Mouse (Mus musculus): ENCODE data around the gene Herc6.
A peak's percentile ranks its signal among the peaks of the same experiment; 100 is the strongest.
"Not testable (repeated sequence)": the region's sequence is repeated elsewhere in the genome, so short reads cannot be mapped to it uniquely, and the experiment has no call there.

Gene Herc6

DNA sequence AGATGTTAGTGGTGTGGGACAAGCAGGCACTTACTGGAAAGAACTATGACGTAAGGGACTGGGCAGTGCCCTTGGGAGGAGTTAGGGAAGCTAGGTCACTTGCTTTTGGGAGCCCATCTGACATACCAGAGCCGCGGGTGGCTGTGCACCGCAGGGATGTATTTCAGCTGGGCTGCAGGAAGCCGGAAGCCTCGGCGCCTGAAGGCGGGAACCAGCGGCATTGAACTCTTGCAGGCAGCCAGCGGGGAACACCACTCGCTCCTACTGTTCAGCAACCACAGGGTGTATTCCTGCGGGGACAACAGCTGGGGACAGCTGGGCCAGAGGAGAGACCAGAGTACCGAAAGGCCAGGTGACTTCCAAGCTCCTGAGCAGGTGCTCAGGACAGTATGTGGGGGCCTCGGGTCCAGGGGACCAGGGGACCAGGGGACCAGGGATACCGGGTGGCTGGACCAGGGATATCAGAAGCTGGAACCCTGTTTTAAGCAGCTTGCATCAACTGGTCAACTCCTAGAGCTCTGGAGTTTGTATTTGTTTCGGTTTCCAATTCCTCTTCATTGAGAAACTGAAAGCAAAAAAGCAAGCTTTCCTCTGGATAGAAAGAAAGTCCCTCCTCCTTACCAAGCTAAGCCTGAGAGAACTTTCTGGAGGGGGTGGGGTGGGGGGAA, at the start of gene Herc6:
Herc6 (plus strand) TSS at position 120 of the 668 bp plus-strand sequence.
- peak; percentile 65 for DNase-seq (ENCODE audit: low spot score)

DNA sequence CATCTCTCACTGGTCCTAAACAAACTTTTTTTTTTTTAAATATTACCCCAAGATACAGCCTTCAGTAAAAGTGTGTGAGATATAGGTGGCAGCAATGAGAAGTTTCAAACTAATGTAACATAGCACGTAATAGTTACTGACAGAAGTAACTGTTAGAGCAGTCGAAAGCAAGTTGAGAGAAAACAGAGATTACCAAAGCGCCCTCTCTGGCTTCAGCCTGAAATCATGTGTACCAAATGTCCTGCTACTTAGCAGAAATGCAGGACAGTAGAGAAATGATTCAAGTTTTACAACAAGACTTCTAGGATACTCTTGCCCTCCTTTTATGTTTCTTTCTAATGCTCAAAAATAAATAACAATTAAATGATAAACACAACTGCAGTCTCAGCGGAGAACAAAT, 49.8 kb upstream of the Herc6 start:
- DNase-seq (ENCODE audit: low spot score): no peak

DNA sequence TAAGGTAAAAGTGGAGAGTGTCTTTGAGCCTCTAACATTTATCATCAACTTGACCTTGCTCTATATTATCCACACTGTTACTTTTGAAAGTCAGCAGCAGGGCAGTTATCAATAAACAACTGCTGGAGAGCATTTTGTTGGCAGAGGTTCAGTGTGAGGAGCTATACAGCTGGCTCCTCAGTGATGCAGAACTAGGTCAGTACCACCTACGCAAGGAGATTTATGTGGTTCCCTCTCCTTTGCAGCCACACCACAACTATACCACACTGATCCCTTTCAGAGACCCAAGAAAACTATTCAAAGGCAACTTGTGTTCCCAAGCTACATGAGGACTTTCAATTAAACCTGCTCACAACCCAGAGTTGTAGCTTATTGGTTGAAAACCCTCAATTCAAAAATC, 49.4 kb upstream of the Herc6 start:
- peak; percentile 3 for DNase-seq (ENCODE audit: low spot score)

DNA sequence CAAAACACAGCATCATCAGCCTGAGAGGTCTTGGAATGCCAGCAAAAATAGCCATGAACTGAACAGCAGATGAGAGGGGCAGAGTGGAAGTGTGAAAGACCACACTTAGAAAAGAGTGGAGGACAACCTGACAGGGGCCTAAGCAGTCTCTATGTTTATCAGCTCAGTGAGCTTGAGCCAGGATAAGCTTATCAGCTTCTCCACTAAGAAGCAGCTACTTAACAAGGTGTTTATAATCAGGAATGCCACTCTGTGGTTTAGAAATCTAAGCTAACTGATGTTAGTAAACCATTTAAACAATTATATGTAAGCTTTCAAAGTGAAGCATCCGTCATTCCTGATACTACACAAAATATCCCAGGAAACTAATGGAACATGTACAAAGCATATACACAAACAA, 48.8 kb upstream of the Herc6 start:
- DNase-seq (ENCODE audit: low spot score): no peak

DNA sequence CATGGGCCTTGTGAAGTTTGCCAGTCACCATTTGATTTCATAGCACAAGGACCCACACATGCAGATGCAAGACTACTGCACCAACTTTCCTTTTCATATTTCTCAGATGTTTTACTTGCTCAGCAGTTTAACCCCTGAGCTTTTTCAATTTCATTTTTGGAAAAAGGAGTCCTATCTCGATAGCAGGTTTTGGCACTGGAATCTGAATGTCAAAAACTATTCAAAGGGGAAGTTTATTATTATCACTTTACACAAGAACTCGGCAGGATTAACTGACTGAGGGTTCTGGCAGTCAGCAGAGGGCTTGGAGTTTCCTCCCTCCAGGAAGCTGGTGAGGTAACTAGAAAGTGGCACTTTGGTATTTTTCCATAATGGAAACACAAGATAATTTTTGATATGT, 47.4 kb upstream of the Herc6 start:
- no peak for DNase-seq (ENCODE audit: low spot score)

DNA sequence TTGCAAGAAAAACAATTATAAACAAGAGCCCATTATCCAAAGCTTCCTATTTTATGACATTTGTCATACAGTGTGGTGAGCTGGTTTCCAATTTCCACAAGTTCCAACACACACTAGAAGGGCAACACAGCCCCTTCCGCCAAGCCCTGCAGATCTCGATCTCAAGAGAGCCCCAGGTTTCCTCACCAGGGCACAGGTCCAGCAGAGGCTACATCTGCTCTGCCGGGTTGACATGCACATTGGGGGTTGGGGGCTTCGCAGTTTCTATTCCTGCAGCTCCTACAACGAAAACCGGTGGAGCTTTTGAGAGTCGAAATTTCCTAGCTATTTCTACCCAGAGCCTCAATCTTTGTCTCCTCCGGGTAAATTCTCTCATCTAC, 46.6 kb upstream of the Herc6 start:
- DNase-seq (ENCODE audit: low spot score): no peak

DNA sequence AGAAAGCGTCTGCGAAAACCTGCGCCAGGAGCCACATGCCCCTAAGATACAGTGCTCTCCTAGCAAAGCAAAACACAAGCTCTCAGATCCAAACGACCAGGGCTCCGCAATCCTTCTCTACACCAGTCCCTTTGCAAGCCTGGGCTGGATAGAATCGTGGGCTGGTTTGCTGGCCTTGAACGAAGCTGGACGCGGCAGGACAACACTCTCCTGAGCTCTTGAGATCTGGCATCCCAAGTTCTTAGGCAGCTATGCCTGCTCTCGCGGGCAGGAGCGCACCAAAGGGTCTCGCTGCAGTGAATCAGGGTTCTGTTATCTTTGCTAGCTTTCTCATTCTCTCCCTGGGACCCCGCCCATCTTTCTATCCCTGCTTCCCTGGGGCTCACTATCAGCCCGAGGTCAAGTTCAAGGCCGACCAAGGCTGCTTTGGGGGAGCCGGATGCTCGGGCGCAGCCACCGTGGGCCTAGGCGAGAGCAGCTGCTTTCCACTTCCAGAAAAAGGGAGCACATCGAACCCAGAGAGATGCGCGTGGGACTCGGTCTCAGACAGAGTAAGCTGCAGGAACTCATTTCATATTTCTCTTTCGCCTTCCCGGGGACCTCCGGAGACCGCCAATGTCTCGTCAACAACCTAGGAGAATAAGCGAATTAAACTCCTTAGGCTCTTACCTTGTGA, 46.1 kb upstream of the Herc6 start:
- peak; percentile 35 for DNase-seq (ENCODE audit: low spot score)

DNA sequence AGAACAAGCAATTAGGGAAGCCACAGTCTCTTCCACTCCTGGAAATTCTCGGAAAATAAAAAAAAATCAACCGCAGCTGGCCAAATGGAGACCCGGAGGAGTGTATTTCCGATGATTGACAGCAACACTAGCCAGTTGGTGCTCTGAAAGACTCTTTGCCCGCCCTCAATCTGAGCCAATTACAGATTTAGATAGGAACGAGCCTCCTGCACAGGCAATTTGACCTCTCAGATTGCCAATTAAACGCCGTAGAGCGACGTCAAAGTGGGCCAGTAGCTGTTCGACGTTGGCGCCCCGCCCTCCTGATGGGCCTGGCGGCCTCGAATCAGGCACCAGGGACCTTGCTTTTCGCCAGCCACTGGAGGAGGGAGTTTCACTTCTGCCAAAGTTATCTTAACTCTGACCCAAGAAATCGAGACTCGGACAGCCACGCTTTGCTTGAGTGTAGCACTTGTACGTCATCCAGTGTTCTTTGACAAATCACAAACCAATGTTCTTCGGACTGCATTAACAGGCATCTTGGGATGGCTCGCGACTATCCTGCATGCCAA, 45.3 kb upstream of the Herc6 start, which contains the start of gene Ppm1k:
Ppm1k (minus strand) TSS at position 83 of the 551 bp plus-strand sequence.
- peak; percentile 98 for DNase-seq (ENCODE audit: low spot score)

DNA sequence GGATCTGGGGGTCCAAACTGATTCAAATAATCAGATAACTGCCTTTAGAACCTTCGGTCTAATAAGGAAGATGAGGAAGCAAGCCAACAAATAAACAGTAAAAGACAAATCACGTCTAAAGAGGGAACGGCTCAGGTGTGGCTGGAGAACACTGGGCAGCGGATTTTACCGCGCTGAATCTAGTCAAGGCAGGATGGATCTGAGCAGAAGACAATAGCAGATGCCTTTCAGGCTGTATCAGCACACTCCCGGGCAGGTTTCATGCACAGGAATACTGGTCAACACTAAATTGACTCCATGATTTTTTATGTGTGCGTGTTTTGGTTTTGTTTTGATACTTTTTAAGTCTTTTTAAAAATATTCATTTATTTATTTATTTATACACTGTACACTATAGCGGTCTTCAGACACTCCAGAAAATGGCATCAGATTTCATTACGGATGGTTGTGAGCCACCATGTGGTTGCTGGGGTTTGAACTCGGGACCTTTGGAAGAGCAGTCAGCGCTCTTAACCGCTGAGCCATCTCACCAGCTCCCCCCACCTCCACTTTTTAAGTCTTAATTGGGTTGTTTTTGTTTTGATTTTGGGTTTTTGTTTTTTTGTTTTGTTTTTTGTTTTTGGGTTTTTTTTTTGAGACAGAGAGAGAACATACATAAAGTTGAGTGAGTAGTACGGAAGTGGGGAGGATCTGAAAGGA, 44.7 kb upstream of the Herc6 start:
- peak; percentile 30 for DNase-seq (ENCODE audit: low spot score)

DNA sequence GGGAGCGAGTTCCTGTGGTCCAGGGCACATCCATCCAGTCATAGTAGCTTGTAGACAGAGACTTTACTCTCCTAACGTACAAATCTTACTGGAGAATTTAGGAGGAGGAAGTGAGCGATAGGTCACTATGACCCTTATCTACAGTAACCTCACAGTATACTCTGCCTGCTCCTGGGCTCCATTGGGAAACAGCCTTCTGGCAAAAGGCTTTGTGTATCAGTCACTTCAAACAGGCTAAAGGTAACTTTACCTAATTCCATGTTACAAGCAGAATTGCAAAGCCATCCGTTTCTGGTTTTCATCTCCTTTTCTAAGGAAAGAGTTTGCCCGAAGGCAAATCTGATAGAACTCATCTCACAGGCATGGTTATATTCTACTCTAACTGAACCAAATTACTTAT, 42.9 kb upstream of the Herc6 start:
- DNase-seq (ENCODE audit: low spot score): no peak

DNA sequence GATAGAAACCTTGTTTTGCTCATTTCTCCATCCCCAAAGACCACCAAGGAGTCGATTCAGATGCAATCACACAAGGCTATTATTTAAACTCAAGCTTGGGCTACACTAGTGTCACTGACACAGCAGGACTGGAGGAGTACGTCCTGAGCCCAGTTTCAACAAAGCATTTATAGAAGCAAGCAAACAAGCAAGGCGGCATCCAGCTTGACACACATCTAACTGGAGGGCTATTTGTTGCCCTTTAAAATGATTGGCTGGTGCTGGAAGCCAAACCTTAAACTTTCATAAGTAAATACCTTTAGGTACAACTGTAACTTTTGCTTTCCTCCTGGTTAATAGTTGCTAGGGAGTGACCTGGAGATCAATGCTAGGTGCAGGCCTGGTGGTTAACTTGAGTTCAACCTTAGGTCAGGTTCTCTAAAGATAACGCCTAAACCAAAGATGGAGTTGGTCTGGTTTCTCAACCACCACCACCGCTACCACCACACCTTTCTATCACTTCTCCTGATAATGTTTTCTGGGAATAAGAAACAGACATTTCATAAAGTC, 39.8 kb upstream of the Herc6 start:
- no peak for DNase-seq (ENCODE audit: low spot score)

DNA sequence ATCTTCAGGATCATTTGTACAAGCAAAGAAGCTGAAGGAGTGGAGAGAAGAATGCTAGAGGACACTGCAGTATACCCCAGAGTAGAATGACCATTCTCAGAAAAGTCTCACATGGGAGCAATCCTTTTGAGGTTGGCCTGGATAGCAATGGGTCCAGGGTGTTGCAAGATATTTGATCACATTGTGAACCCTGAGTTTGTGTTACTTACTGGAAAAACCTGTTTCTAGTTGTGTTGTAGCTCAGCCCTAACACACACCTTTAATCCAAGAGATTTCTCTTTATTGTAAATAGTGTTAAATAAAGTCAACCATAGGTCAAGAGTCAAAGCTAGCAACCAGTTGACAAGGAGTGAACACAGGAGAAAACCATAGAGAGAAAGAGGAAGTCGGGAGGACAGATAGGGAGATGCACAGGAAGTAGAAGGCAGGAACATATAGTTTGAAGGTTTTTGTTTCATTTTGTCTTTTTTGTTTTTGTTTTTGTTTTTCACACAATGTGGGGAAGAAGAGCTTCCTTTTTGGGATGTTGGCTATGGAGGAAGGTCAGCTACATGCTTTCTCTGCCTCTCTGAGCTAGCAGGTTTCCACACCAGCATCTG, 39.0 kb upstream of the Herc6 start:
- no peak for DNase-seq (ENCODE audit: low spot score)

DNA sequence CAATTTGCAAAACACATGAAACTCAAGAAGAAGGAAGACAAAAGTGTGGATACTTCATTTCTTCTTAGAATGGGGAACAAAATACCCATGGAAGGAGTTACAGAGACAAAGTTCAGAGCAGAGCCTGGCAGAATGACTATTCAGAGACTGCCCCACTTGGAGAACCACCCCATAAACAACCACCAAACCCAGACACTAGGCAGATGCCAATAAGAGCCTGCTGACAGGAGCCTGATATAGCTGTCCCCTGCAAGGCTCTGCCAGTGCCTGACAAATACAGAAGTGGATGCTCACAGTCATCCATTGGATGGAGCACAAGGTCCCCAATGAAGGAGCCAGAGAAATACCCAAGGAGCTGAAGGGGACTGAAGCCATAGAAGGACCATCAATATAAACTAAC, 37.2 kb upstream of the Herc6 start:
- not testable (repeated sequence) for DNase-seq (ENCODE audit: low spot score)

DNA sequence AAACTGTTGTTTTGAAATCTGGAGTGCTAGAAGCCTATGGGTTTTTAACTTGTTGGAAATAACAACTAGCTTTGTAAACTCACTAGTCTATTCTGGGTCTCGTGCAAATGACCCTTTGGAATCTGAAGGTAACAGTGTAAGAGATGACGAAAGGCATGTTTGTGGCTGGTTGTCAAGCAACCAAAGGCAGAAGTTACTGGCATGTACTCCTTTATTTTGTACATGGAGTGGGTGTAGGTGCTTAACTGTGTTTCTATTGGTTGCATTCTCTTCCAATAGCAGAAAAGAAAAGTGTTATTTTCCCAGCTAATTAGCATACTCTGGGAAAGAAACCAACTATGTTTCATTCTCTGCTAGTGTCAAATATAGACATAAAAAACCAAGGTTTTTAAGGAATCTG, 35.9 kb upstream of the Herc6 start:
- no peak for DNase-seq (ENCODE audit: low spot score)

DNA sequence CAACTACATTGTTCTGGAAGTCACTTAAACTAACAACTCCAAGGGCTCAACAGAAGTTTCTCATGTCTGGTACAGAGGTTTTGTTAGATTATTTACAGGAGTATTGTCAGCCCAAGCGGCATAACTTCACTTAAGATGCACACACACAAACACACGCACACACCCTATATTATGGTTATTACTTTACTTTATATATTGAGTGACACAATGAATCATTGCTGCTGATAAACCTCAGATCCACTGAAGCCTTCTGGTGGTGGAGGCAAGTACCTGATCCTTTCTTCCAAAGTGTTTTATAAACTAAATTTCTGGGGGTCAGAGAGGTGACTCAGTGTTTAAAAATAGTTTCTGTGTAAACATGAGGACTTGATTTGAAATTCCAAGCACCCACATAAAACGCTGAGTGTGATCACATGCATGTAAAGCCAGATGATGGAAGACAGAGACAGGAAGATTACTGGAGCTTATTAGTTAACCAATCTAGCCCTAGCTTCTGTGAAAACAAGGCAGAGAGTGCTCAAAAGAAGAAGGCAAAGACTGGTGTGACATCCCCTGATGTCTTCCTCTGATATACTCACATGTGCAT, 29.5 kb upstream of the Herc6 start:
- no peak for DNase-seq (ENCODE audit: low spot score)

DNA sequence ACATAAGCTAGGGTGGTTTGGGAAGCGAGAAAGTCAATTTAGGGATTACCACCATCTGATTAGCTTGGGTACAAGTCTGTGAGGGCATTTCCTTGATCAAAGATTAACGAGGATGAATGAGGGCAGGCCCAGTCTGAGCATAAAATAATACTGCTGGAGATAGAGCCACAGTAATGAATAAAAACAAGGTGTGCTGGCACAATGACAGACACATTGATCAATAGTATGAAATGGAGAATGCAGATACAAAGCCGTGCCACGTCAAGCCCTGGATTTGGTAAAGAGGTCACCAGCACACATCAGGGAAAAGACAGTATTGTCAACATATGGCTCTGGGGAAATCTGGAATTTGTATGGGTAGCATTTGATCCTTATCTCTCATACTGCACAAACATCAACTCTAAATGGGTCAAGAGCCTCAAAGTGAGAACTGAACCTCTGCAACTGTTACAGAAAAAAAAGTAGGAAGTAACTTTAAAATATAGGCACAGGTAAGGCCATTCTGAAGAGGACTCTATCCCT, 22.9 kb upstream of the Herc6 start:
- no peak for DNase-seq (ENCODE audit: low spot score)

DNA sequence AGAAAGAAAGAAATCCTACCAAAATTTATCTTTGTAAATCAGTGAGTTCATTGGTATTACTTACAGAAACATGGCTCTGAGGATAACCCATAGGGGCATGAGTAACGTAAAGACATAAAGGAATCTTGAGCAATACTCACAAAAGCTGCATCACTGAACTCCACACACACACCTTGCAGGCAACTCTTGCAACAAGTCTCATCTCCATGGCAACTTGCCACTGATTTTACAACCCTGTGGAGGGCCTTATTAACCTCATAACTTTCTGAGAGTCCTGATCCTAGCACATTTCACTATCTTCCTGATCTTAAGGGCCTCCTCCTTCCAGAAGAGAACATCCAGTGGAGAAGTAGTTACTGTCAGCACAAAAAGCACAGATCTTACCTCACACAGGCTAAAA, 17.3 kb upstream of the Herc6 start:
- no peak for DNase-seq (ENCODE audit: low spot score)

DNA sequence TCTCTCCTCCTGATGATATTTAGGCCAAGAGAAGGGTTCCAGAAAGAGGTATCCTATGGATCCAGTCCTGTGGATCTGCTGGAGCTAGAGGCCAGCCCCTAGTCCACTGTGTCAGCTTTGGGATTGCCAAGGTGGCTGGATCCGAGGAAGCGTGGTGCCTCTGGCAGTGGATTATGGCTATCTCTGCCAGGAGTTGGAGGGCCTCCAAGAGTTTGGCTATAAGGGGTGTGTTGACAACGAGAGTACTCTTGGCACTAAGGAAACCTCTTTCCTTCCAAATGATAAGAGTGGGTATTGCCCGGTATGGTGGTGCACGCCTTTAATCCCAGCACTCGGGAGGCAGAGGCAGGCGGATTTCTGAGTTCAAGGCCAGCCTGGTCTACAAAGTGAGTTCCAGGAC, 15.3 kb upstream of the Herc6 start:
- no peak for DNase-seq (ENCODE audit: low spot score)

DNA sequence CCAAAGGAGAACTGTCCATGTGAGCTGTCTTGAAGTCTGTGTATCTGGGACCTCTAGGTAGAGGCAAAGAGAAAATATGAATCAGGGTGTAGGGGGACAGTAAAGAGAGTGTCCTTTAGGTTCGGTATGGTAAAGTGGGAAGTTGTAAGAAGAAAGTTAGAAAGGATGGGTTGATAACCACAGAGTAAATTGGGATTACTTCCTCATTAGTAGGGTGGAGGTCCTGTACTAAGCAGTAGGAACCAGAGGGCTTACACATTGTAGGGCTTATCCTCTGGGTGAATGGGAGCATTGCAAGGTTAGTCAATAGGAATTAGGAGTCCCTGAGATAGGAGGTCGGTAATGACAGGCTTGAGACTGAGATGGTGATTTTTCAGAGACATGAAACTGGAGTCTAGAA, 13.2 kb upstream of the Herc6 start:
- DNase-seq (ENCODE audit: low spot score): no peak

DNA sequence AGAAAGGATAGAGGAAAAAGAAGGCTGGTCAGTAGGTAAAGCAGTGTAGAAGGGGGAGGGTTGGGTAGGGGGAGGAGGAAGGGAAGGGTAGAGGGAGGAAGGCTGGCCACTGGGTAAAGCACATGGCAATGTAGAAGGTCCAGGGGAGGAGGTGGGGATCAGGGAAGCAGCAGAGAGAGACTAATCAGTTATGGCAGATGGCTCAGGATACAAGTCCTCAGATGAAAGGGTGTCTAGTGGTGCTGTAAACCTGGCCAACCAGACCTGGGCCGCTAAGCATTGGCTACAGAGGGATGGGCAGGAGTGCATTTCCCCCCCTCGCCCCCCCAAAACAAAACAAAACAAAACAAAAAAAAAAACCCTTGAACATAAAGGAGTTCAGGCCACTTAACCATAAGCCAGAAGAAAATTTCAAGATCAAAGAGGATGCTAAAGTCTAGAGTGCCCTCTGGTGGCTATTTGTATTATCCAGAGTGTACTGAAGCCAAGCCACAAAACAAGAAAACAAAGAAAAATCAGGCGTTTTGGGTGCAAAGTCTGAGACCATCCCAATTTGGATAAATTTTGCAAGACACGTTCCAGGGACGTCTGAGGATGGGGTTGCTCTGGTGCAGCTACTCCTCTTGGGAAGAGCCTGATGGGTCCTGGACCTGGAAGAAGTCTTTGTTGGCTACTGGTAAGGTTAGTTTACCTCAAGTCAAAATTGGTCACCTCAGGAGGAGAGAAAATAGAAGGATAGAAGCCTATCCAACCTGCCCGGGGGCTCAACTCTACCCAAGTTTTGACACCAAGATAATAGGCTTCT, 10.4 kb upstream of the Herc6 start:
- DNase-seq (ENCODE audit: low spot score): peak; percentile 47

DNA sequence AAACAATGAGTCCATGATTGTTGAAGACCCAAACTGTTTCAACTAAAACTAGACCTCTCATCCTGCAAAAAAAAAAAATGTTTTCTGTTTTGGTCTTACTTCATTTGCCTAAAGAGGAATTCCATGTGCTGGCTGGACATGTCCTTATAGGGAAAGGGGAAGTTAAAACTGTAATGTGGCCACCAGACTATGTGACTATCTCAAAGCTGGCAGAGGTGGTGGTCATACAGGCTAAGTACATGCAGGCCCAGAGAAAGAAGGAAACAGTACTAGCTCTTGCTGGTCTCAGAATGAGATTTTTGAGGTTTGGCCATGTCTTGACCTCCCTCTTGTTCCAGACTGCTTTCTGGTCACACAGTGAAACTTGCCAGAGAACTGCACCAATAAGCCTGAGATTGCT, 9.2 kb upstream of the Herc6 start:
- DNase-seq (ENCODE audit: low spot score): no peak

Data from T-cell, adult 2 months (primary cell).